Mouse (Mus musculus): Measurements from ENCODE around the gene Ankfy1.

The Ankfy1 gene

DNA sequence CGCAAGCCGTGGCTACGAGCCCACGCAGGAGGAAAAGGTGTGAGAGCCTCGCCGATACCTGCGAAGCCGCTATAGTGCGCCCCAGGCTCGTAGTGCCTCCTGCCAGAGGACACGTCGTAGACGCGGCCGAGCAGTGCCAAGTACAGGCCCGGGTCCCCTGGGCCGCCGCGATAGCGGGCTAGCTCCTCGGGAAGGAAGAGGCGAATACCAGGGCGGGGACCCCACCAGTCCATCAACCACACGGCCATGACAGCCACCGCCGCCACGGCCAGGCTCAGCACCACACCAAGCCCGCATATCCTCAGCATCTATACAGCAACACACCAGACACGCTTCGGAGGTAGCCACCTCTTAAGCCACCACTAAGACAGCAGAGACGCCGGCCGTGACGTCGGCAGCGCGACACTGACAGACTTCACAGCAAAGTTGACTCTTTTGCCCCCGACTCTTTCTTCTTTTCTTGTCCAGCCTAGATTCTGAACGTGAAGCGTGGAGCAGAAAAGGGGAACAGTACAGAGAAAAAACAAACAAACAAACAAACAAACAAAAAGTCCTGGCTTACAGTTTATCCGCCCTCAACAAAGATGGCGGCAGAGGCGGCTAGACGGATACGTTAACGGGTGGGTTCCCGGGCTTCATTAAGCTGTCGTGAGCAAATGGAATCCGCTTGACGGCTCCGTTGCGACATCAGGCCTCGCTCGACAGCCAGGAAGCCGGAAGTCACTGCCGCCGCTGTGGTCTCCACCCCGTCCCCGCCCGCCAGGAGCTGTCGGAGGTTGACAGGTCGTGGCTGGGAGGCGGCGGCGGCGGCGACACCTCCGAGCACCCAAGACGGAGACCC lies 105.9 kb downstream of the Ankfy1 start, which contains the start of the genes Cyb5d2 and Zzef1:
Gene Cyb5d2, minus strand, starts transcription at position 688 of the 841 bp plus-strand sequence.
Gene Zzef1, plus strand, starts transcription at position 772 of the 841 bp plus-strand sequence.
- DNase-seq, result peak; percentile 93 to 96

DNA sequence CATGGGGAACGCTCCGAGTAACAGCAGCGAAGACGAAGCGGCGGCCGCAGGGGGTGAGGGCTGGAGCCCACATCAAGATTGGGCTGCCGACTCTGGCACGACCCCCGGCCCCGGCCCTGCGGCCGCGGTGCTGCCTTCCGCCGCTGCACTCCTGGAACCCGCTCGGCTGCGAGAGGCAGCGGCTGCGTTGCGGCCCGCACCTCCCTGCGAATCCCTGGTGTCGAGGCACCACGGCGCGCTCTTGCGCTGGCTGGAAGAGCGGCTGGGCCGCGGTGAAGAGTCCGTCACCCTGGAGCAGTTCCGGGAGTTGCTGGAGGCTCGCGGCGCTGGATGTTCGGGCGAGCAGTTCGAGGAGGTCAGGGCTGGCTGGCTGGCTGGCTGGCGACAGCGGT lies 106.5 kb downstream of the Ankfy1 start:
- DNase-seq, result no peak

DNA sequence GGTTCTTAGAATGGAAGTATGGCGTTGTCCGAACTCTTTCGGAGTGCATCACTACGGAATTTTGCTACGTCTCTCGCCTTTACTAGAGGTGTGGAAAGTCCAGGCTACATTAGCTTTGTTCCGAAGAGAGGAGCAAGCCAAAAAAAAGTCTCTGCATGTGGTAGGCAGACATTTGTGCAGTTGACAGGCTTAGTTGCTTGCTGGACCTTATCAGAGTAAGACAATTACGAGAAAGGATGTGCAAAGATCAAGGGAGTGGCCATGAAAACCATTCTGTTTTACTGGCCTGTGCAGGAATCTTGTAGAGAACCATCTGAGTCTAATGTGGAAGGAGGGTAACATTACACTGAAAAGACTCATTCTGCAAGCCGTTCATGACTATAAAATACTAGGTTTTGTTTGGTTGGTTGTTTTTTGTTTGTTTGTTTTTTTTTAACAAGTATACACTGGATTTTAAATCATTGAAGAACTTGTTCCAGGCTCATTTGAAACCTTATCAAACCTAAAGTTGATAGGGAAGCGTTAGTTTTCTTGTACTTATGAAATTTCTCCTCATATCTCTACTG lies 107.0 kb downstream of the Ankfy1 start:
- no peak for DNase-seq

DNA sequence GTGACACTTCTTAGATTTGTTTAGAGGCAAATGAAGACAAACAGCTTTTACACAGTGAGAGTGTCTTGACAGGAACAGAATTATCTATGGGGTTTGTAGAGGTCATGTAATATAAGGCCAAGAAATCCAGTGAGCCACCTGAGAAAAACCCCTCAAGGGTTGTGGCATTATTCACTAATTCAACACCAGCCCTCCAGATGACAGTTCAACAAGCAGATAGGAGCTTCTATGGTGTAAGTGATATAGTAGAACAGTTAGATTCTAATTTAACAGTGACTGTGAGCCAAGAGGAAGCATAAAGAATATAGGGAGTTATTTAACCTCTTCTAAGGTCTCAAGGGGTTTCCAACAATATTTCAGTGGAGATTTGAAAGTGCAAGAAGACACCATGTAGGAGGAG lies 108.3 kb downstream of the Ankfy1 start:
- no peak for DNase-seq

DNA sequence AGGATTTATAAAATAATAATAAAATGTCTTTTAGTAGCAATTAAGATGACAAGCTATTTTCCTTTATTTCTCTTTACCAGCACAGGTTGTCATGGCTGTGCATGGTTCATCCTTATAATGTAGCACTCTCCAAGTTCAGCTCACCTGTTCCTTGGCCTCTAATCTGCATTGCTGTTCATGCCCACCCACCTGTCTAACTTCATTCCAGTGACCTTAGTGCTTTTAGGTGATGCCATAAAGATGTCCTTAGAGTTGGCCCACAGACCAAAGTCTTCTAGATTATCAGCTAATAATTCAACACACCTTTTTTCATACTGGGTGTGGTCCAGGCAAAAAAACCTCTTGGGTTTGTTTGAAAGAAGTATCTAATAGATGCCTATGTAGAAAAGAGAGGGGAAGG lies 111.4 kb downstream of the Ankfy1 start:
- no peak for DNase-seq

DNA sequence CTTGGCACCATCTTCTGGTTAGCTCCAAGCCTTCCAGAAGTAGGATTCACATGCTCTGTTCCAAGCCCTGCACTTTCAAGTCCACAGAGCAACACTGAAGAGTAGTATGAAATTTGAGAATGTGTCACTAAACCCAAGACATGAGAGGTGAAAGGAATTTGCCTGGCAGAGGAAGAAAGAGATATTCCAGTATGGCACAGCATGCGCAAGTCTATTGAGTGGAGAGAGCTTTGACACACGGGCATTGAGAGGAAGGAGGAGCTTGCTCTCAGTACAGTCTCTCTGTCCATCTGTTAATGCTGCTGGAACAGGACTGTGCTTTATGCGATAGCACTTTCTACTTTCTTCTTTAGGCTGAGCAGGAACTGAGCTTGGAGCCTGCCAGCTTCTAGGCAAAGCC lies 113.2 kb downstream of the Ankfy1 start:
- no peak for DNase-seq

DNA sequence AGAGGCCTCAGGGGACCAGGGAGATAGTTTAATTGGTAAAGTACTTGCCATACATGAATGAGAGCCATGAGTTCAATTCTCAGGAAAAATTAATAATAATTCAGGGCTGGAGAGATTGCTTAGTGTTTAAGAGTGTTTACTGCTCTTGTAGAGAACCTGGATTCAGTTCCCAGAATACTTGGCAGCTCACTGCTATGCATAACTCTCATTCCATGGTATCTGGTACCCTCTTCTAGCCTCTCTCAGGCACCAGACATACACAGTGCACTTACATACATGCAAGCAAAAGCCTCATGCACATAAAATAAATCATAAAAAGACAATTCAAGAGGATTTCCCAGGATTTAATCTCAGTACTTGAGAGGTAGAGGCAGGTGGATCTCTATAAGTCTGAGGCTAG lies 114.8 kb downstream of the Ankfy1 start:
- DNase-seq, result no peak

DNA sequence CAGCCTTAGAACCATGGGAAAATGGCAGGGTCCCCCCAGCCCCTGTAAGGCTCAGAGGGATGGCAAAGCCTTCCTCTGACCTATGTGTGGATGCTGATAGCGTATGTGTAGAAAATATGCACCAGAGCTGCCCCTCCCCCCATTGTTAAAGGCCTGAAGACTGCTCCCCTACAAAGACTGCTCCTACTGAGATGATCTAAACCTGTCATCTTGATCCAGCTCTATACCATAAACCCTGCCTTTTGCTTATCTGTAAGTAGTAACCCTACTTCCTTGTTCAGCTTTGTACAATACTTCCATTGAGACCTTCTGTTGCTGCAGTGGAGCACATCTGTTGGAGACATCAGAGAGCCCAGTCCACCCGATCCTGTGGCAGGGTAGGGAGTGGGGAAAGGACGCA lies 115.4 kb downstream of the Ankfy1 start:
- DNase-seq, result no peak

DNA sequence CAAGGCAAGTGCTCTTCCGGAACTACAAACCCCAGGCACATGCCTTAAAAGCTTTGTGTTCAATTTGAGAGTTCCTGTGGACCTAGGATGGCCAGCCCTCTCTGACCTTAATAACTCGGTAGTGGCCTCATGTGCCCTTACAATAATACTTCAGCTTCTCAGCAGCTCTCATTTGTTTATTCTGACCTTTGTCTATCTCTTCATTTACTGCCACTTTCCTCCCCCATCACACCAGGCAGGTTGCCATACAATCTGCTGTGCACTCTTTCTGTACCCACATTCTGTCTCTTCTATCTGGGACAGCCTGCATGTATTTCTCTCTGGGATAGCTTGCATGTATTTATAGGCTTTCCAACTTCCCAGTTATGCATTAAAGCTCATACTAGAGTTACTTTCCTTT lies 116.8 kb downstream of the Ankfy1 start:
- peak; percentile 29 to 59 for DNase-seq

DNA sequence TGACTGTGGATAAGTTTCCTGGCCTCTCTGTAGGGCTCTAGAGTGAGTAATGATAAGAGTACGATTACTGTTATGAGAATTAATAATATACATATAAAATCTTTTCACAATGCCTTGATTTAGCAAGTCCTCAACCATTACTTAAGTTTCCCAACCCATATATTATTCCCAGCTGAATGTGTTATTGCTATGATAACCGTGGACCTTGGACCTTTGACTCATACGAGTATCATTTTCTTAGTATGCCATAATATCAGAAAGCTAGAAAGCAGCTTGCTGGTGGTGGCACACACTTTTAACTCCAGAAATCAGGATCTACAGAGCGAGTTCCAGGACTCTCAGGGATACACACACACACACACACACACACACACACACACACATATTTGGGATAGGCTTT lies 118.2 kb downstream of the Ankfy1 start:
- no peak for DNase-seq

DNA sequence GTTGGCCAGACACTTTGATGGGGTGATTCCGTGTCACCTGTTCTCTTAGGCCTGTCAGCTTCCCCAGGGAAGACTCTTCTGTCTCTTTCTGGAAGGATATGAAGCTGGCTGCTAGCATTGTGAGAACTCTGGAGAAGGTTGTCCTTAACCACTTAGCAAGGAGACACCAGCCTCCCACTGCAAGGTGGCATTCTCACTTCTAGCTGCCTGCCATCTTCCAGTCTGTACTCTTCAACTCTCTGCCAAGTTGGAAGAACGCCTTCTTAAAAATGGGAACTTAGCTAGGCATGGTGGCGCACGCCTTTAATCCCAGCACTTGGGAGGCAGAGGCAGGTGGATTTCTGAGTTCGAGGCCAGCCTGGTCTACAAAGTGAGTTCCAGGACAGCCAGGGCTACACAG lies 123.9 kb downstream of the Ankfy1 start:
- DNase-seq, result no peak

DNA sequence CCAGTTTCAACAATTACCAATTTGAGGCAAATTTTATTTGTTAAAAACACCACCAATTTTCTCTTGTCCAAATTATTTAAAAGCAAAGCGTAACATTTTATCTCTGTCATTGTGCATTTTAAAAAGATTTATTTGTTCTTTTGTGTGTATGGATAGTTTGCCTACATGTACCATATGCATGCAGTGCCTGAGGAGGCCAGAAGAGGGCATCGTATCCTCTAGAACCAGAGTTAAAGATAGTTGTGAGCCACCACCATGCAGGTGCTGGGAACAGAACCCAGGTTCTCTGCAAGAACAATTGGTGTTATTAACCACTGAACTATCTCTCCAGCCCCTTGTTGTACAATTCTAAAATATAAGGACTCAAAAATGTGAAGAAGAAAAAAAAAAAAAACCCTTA lies 124.4 kb downstream of the Ankfy1 start:
- DNase-seq, result peak in 1 of 2 experiments; percentile 18

DNA sequence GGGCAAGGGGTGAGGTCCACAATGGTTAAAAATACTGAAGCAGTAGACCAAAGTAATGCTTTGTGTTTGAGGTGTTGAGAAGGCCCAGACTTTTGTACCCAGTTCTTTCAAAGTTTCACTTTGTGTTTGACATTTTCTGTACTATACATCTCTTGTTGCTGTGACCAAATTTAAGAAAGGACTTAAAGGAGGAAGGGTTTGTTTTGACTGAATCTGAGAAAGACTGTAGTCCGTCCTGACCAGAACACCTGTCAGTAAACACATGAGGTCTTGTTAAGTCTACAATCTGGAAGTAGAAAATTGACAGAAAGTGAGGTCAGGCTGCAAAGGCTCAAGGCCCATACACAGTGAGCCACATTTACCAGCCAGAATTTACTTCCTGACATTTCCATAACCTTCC lies 127.1 kb downstream of the Ankfy1 start:
- DNase-seq, result no peak

DNA sequence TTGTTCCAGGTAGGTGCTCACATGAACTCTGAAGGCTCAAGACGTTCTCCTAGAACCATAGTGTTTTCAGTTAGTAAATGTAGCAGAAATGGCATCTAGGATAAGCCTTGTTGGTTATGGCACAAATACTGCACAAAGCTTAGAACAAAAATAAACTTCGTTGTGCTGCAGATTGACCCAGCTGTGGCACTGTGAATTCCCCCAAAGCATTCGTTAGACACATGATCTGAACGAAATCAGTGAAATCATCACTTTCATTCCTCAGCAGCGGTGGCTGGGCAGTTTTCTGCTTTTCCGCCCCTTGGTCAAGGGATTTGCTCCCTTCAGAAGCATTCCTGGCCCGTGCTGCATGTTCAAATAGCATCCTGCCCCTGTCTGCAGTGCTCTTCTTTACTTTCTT lies 128.3 kb downstream of the Ankfy1 start:
- DNase-seq, result no peak

DNA sequence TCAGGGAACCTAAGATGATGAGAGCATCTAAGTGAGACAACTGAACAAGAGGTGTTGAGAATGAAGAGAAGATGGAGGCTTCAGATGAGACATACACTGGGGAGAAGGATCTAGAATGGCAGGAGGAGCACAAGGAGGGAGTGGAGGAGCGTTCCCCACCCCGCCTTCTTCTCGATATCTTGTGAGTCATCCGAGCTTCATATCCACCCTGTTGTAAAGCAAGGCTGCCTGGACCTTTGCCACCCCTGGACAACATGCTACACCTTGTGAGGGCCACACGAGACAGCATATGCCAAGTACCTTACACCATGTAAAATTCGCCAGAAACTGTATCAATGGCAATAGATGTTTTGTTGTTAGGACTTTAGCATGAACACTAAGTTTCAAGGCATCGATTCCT lies 131.2 kb downstream of the Ankfy1 start:
- peak in 1 of 2 experiments; percentile 15 for DNase-seq

Measured in cerebellum, postnatal 25 days (tissue).